Mouse (Mus musculus): Measurements from ENCODE around the gene Ank2. TPM values are rescaled to one million over a fixed set of nuclear protein-coding genes. Genes with fewer than 3 reads are reported as not detected.
"Not testable (repeated sequence)": the region's sequence is repeated elsewhere in the genome, so short reads cannot be mapped to it uniquely, and the experiment has no call there.

Ank2 gene
- polyA plus RNA-seq, 1 experiment from 2014 or later: 0.46 TPM

- H3K4me3 ChIP-seq (ENCODE audit: inconsistent target): no peak overlapping the region
- H3K36me3 ChIP-seq (ENCODE audit: inconsistent target): no peaks in the 10 kb centered on the region
- H3K27ac ChIP-seq: no peak overlapping the region
- H3K79me2 ChIP-seq (ENCODE audit: inconsistent target): no peaks in the 10 kb centered on the region
Measured at GRCm38 (mm10) chr3:127322870-127323269, 176.3 kb downstream of the Ank2 start.

GRCm38 (mm10) chr3:127321645-127322044 is 177.5 kb downstream of the Ank2 start:
- H3K79me2 ChIP-seq (ENCODE audit: inconsistent target): no peaks in the 10 kb centered on the region
- H3K27ac ChIP-seq: peak overlapping the region; percentile 85
- no peak overlapping the region for H3K4me3 ChIP-seq (ENCODE audit: inconsistent target)
- 21% methylated on average over 5 of the region's 5 CpGs for WGBS (ENCODE audit: missing documents)
- H3K36me3 ChIP-seq (ENCODE audit: inconsistent target): no peaks in the 10 kb centered on the region

GRCm38 (mm10) chr3:127321031-127321430 is 178.1 kb downstream of the Ank2 start:
- WGBS (ENCODE audit: missing documents): 8% methylated on average over 4 of the region's 5 CpGs
- H3K79me2 ChIP-seq (ENCODE audit: inconsistent target): not testable (repeated sequence)

GRCm38 (mm10) chr3:127320311-127320710 is 178.8 kb downstream of the Ank2 start:
- H3K27ac ChIP-seq: peak overlapping the region; percentile 85
- no peak overlapping the region for H3K4me3 ChIP-seq (ENCODE audit: inconsistent target)
- WGBS (ENCODE audit: missing documents): 41% methylated on average over 8 of the region's 8 CpGs
- H3K79me2 ChIP-seq (ENCODE audit: inconsistent target): no peaks in the 10 kb centered on the region
- H3K36me3 ChIP-seq (ENCODE audit: inconsistent target): no peaks in the 10 kb centered on the region

More at GRCm38 (mm10) chr3:127321031-127321430, 178.1 kb downstream of the Ank2 start:
- H3K27ac ChIP-seq: peak overlapping the region; percentile 85
- H3K36me3 ChIP-seq (ENCODE audit: inconsistent target); H3K4me3 ChIP-seq (ENCODE audit: inconsistent target): not testable (repeated sequence)

- no peak overlapping the region for H3K4me3 ChIP-seq (ENCODE audit: inconsistent target)
- H3K79me2 ChIP-seq (ENCODE audit: inconsistent target): no peaks in the 10 kb centered on the region
- WGBS (ENCODE audit: missing documents): 93% methylated on average over 6 of the region's 6 CpGs
- H3K27ac ChIP-seq: no peak overlapping the region
- H3K36me3 ChIP-seq (ENCODE audit: inconsistent target): no peaks in the 10 kb centered on the region
Measured at GRCm38 (mm10) chr3:127317641-127318040, 181.5 kb downstream of the Ank2 start.

GRCm38 (mm10) chr3:127316717-127317116 is 182.4 kb downstream of the Ank2 start:
- no peaks in the 10 kb centered on the region for H3K36me3 ChIP-seq (ENCODE audit: inconsistent target)
- no peaks in the 10 kb centered on the region for H3K79me2 ChIP-seq (ENCODE audit: inconsistent target)
- H3K4me3 ChIP-seq (ENCODE audit: inconsistent target): no peak overlapping the region
- WGBS (ENCODE audit: missing documents): 96% methylated on average over 2 of the region's 2 CpGs
- H3K27ac ChIP-seq: peak overlapping the region; percentile 41; the same call in 1 of the 2 replicates

GRCm38 (mm10) chr3:127311521-127311920 is 187.6 kb downstream of the Ank2 start:
- 88% methylated on average over 6 of the region's 6 CpGs for WGBS (ENCODE audit: missing documents)
- H3K79me2 ChIP-seq (ENCODE audit: inconsistent target): no peaks in the 10 kb centered on the region
- H3K36me3 ChIP-seq (ENCODE audit: inconsistent target): no peaks in the 10 kb centered on the region
- no peak overlapping the region for H3K27ac ChIP-seq
- H3K4me3 ChIP-seq (ENCODE audit: inconsistent target): no peak overlapping the region

- Histone ChIP-seq H3K4me3 (ENCODE audit: inconsistent target) (no peak overlapping the region), H3K27ac (no peak overlapping the region), H3K79me2 (ENCODE audit: inconsistent target) (no peaks in the 10 kb centered on the region), H3K36me3 (ENCODE audit: inconsistent target) (no peaks in the 10 kb centered on the region)
- WGBS (ENCODE audit: missing documents): 84% methylated on average over 3 of the region's 3 CpGs
Measured at GRCm38 (mm10) chr3:127310079-127310478, 189.1 kb downstream of the Ank2 start.

GRCm38 (mm10) chr3:127303957-127304553 is 195.1 kb downstream of the Ank2 start:
- H3K79me2 ChIP-seq (ENCODE audit: inconsistent target): no peaks in the 10 kb centered on the region
- no peak overlapping the region for H3K27ac ChIP-seq
- WGBS (ENCODE audit: missing documents): 87% methylated on average over 6 of the region's 6 CpGs
- H3K4me3 ChIP-seq (ENCODE audit: inconsistent target): no peak overlapping the region
- no peaks in the 10 kb centered on the region for H3K36me3 ChIP-seq (ENCODE audit: inconsistent target)

GRCm38 (mm10) chr3:127303041-127303440 is 196.1 kb downstream of the Ank2 start:
- H3K36me3 ChIP-seq (ENCODE audit: inconsistent target): no peaks in the 10 kb centered on the region
- no peak overlapping the region for H3K27ac ChIP-seq
- H3K79me2 ChIP-seq (ENCODE audit: inconsistent target): no peaks in the 10 kb centered on the region
- no peak overlapping the region for H3K4me3 ChIP-seq (ENCODE audit: inconsistent target)
- 94% methylated on average over 4 of the region's 4 CpGs for WGBS (ENCODE audit: missing documents)

GRCm38 (mm10) chr3:127300790-127301189 is 198.4 kb downstream of the Ank2 start:
- Histone ChIP-seq H3K4me3 (ENCODE audit: inconsistent target) (no peak overlapping the region), H3K36me3 (ENCODE audit: inconsistent target) (no peaks in the 10 kb centered on the region), H3K27ac (no peak overlapping the region), H3K79me2 (ENCODE audit: inconsistent target) (no peaks in the 10 kb centered on the region)

GRCm38 (mm10) chr3:127295921-127296320 is 203.2 kb downstream of the Ank2 start:
- Histone ChIP-seq H3K4me3 (ENCODE audit: inconsistent target) (no peak overlapping the region), H3K27ac (no peak overlapping the region), H3K36me3 (ENCODE audit: inconsistent target) (no peaks in the 10 kb centered on the region), H3K79me2 (ENCODE audit: inconsistent target) (no peaks in the 10 kb centered on the region)
- 81% methylated on average over 6 of the region's 6 CpGs for WGBS (ENCODE audit: missing documents)

GRCm38 (mm10) chr3:127294610-127295349 is 204.4 kb downstream of the Ank2 start:
- Histone ChIP-seq H3K4me3 (ENCODE audit: inconsistent target) (no peak overlapping the region), H3K36me3 (ENCODE audit: inconsistent target) (no peaks in the 10 kb centered on the region), H3K27ac (no peak overlapping the region), H3K79me2 (ENCODE audit: inconsistent target) (no peaks in the 10 kb centered on the region)
- WGBS (ENCODE audit: missing documents): 94% methylated on average over 8 of the region's 9 CpGs

GRCm38 (mm10) chr3:127294079-127294478 is 205.1 kb downstream of the Ank2 start:
- no peaks in the 10 kb centered on the region for H3K36me3 ChIP-seq (ENCODE audit: inconsistent target)
- H3K4me3 ChIP-seq (ENCODE audit: inconsistent target): no peak overlapping the region
- 95% methylated on average over 14 of the region's 14 CpGs for WGBS (ENCODE audit: missing documents)
- H3K79me2 ChIP-seq (ENCODE audit: inconsistent target): no peaks in the 10 kb centered on the region
- H3K27ac ChIP-seq: no peak overlapping the region

GRCm38 (mm10) chr3:127293479-127293874 is 205.7 kb downstream of the Ank2 start:
- no peak overlapping the region for H3K27ac ChIP-seq
- no peaks in the 10 kb centered on the region for H3K79me2 ChIP-seq (ENCODE audit: inconsistent target)
- 91% methylated on average over 9 of the region's 9 CpGs for WGBS (ENCODE audit: missing documents)
- no peaks in the 10 kb centered on the region for H3K36me3 ChIP-seq (ENCODE audit: inconsistent target)
- H3K4me3 ChIP-seq (ENCODE audit: inconsistent target): no peak overlapping the region
